Mouse (Mus musculus) urinary bladder, adult 2 months (tissue): ENCODE results near the gene Nmur2. TPM values are rescaled to one million over a fixed set of nuclear protein-coding genes. Genes with fewer than 3 reads are reported as not detected.

Source experiments
- DNase-seq: peaks from one replicate; pipeline ENCODE4 v3.0.0; 2022; ENCODE audit warnings: low spot score
- polyA plus RNA-seq: library from polyadenylated mRNA; depleted of rRNA; stranded (reverse); fragments of >200 nt; gene quantifications from 2 replicates; pipeline ENCODE4 v1.2.3, GENCODE M21; 2012; rRNA removed

Nmur2 gene
- 0.80 and 0.83 TPM in 2 replicates for polyA plus RNA-seq

- no peak for DNase-seq
These were observed at the start of gene Nmur2 for GRCm38 (mm10) chr11:56040917-56041316. Gene Nmur2 (minus strand): TSS chr11:56041010.

- DNase-seq = no peak
These were observed 48.4 kb upstream of the Nmur2 start for GRCm38 (mm10) chr11:56089127-56089689.

DNA sequence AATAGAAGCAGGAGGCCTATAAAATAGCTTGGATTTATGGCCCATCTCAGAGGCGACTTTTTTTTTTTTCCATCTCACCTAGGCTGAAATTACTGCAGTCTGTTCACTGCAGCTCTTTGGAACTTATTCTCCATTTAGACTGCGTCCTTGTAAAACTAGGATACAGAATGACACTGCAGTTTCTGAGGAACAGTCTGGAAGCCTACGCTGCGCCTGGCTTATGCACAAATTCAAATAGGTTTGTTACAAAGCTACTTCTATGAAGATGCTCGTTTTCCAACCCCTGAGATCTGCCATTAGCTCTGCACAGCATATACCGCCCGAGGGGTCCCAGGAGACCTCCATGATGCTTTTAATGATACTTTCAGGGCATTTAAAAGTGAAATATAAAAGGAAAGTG is 31.3 kb upstream of the Nmur2 start:
- DNase-seq = no peak

GRCm38 (mm10) chr11:56069658-56070057 is 28.8 kb upstream of the Nmur2 start:
- DNase-seq = no peak

DNA sequence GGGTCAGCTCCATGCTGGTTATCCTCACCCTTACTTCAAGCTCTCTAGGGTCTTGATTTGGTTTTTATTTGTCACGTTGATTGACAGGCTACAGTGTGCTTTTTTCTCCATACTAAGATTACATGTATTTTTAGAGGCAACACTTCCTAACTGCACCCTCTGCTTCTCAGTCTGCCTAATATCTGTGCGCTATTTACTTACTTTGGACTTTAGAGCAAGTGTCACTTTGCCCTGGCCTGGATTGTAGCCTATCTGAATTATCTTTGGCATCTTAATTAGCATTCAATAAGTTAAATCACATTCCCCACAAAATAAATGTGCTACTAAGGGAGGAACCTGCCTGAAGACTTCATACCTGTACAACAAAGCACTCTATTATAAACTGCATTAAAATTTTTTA is 24.3 kb upstream of the Nmur2 start:
- DNase-seq = no peak

GRCm38 (mm10) chr11:56064575-56064974 is 23.8 kb upstream of the Nmur2 start:
- DNase-seq = no peak

DNA sequence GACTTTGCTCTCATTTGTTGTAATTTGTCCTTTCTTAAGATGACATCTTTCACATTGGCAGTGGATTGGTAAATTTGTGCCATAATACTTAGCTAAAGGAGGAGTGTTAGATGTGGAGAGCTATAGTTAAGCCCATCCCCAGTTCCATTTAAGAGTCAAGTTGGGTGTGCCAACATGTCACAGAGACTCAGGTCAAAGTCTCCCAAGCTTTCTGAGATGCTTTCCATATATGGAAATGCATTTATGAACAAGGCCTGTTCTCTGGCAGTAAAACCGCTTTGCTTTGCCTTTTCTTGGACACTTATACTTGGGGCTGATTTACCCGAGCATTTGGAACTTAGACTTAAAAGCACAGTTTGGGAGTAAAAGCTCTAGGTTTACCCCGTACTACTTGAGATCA is 18.4 kb upstream of the Nmur2 start:
- no peak for DNase-seq

DNA sequence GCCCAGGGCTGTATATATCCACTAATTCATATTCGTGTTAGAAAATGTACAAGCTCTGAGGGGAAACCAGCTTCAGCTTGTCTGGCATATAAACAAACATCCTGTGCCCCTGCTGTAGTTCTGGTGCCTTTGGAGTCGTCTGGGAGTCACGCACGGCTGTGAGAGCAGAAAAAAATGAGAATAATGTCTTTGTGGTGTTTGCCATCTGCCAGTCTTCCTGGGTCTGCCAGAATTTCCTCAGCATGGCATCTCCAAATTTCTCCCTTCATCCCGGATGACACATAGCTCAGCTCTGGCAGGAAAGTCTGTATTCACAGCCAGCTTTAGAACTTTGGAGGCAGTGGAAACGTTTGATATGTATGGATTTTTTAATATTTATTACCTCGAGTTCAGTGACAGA is 13.6 kb upstream of the Nmur2 start:
- DNase-seq = no peak

DNA sequence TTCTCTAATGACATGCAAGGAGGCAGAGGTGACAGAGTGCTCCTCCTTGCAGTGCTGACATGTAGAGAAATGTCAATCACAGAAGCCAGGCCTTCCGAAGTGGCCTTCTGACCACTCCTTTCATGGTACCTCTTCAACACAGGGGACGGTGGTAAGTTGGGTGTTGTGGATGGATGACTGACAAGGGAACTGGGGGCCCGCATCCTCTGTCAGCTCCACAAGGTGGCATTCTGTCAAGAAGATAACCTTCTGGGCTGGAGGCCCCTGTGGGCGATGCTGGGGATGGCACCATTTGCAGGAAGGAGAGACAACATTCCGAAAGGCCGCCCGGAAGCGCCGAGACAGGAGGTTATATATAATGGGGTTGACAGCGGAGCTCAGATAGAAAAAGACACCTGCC is 14.0 kb downstream of the Nmur2 start:
- no peak for DNase-seq

GRCm38 (mm10) chr11:56025746-56026570 is 14.9 kb downstream of the Nmur2 start:
- DNase-seq = no peak

GRCm38 (mm10) chr11:56013510-56014057 is 27.2 kb downstream of the Nmur2 start:
- DNase-seq = no peak

DNA sequence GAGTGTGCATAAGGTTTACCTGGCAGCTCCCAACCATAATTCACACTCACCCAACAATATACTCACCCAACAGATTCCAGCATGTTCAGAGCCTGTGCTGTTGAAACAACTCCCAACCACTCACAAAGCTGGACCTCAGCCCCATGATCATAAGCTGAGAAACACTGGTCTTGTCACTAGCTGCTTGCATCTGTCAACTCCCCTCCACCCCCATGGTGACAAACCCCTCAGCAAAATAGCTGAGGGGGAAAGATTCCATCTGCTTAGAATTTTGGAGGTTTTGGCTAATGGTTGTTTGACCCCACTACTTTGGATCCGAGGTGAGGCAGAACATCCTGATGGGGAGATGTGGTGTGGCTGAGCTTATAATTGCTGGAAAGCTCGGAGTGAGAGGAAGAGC is 28.4 kb downstream of the Nmur2 start:
- DNase-seq = no peak

DNA sequence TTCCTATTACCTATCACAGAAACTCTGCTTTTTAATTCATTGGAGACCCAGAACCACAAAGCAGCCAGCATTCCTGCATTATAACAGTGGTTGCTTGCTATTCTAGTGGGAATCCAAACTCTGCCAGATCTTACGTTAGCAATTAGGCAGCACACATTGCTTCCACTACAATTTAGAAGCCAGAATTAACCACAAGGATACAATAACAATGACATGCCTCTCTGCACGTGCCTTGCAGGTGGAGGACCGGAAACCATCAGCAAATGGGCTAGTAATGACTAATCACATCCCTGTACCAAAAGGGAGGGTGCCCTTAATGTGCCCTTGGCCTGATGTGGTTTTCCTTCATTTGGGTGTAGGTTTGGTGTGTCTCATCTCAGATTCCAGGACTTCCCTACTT is 32.5 kb downstream of the Nmur2 start:
- DNase-seq = no peak

DNA sequence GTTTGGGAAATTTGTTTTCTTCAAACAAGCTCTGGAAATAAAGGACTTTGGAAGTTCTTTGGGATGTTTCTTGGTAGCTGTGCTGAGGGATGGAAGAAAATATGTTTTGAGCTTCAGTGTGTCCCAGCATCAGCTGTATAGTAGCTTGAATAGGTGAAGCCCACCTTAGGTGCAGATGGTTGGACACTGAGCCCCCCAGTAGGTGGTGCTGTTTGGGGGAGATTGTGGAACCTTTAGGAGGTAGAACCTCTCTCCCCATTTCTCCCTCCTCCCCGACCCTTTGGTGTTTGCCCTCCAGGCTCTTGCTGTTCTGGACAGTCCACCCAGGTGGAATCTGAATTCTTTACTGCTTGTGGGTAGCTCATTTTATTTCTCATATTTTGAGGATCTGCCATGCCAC is 48.0 kb downstream of the Nmur2 start:
- no peak for DNase-seq

DNA sequence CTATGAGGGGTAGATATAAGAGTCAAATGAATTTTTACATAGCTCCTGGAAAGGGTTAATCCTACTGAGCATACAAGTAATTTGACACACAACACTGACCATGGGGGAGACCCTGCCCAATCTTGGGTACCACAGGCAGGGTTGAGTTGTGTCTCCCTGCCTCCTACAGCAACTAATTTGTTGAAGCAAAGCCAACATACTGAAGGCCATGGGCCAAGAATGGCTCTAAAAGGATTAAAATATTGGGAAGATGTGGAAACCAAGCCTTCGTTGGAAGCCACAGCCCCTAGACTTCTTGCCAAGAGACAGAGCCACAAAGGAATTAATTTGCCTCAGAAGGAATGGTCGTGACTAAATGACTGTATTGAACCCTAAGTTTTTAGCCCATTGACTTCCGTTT is 48.7 kb downstream of the Nmur2 start:
- DNase-seq = no peak

GRCm38 (mm10) chr11:55991505-55992066 is 49.2 kb downstream of the Nmur2 start:
- DNase-seq = peak; percentile 33

DNA sequence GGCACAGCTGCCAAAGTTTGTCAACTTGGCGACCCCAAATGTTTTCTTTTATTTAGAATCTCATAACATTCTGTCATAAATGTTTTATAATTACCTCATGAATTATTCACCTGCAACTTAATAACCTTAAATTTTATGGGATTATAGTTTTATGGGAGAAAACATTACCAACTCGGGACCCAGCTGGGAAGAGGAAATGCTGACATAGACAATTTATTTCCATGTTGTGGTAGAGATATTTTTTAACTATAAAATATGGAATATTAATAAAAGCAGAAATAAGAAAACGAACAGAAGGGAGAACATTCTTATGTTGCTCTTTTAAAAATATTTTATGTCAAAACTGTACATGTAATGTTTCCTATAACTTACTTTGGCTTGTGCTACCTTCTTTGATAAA is 56.2 kb downstream of the Nmur2 start:
- no peak for DNase-seq

GRCm38 (mm10) chr11:55981656-55982055 is 59.2 kb downstream of the Nmur2 start:
- no peak for DNase-seq

DNA sequence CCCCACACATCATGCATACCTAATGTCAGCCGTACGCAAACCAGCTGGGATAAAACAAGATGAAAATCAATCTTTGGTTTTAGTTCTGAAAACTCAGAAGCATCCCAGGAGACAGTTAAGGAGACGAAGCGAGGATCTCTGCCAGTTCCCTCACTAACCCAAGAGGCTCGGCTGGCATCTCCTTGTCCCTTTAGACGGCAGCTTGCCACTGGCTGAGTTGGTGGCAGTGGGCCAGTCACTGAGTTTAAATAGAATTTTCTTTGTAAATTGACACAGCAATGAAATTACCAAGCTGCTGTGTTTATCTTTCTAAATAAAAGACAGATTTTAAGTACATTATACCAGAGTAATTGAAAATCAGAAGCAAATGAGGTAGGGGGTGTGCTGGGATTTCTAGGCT is 62.7 kb downstream of the Nmur2 start:
- DNase-seq = no peak
